Mouse (Mus musculus) testis, adult 2 months (tissue): ENCODE measurements around the gene Zfc3h1.

Source experiments
- CTCF ChIP-seq: fragments of 200-500 bp; IDR thresholded peaks from 2 replicates; pipeline ENCODE4 v1.5.1; 2012; ENCODE audit warnings: low read depth, mild to moderate bottlenecking, inconsistent platforms, low read length, moderate library complexity; ENCODE audit not compliant: control insufficient read depth, insufficient read depth, insufficient replicate concordance
- POLR2A ChIP-seq: fragments of 200-500 bp; IDR thresholded peaks from 2 replicates; pipeline ENCODE4 v1.6.1; 2012; ENCODE audit warnings: low read depth, mild to moderate bottlenecking, inconsistent platforms, low read length, moderate library complexity; ENCODE audit not compliant: control insufficient read depth

- TF ChIP-seq CTCF (no peak), POLR2A (no peak)
These were observed 88.6 kb downstream of the Zfc3h1 start for GRCm38 (mm10) chr10:115473213-115473961.
